Mouse (Mus musculus): ENCODE data around the gene Gpld1. TPM values are rescaled to one million over a fixed set of nuclear protein-coding genes. Genes with fewer than 3 reads are reported as not detected.

The Gpld1 gene
- 10 to 100 TPM; 19.4 to 21.7 TPM for total RNA-seq (2021)
- long read RNA-seq, experiment 1, full-length matches to known transcripts, result 5 of 31 reads
- long read RNA-seq, experiment 1, partial matches to known transcripts, result 20 of 31 reads
- long read RNA-seq, experiment 1, other reads (novel, unspliced or antisense), result 6 of 31 reads
- long read RNA-seq, experiment 2, full-length matches to known transcripts, result 8 of 33 reads
- long read RNA-seq, experiment 2, partial matches to known transcripts, result 18 of 33 reads
- long read RNA-seq, experiment 2, other reads (novel, unspliced or antisense), result 7 of 33 reads

DNA sequence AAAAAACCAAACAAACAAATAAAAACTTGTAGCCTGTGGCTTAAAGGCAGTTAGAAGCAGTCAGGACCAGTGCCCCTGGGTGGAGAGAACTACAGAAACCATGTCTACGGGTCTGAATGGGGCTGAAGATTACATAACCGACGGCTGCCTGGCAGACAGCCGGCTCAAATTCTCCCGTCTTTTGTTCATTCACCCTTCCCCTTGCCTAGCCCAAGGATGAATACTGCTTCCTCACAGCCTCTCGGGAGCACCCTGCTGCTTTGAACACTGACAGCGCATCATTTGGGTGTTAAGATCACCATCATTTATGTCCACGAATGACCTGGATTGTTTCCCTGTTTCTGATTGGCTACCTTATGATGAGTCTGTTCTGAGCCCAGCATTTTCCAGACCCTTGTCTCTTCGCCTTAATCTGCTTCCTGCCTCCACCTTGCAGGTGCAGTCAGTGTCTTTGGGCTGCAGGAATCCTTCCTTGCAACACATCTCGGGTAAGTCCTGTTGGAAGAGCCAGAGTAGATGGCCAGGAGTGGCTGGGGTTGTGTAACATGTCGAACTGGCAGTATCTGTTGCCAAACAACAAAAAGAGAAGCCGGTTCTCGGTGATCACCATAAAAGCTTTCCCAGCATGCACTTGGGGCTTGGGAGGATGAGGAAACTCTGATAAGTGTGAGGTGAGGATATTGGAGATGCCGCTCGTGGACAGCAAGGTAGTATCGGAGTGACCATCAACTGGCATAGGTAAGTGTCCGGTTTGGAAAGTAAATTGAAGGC, at the start of gene Gpld1:
Gene Gpld1, plus strand, starts transcription at position 641 of the 771 bp plus-strand sequence.
- peak within 1 kb of the TSS; percentile 47 for H3K4me3 ChIP-seq
- no peak for DNase-seq (ENCODE audit: low spot score in 2 of 2)
- peak within 1 kb of the TSS; percentile 85 for H3K27ac ChIP-seq
- no peak for TF ChIP-seq CTCF (conservative IDR thresholded peaks at IDR 0.05)

DNA sequence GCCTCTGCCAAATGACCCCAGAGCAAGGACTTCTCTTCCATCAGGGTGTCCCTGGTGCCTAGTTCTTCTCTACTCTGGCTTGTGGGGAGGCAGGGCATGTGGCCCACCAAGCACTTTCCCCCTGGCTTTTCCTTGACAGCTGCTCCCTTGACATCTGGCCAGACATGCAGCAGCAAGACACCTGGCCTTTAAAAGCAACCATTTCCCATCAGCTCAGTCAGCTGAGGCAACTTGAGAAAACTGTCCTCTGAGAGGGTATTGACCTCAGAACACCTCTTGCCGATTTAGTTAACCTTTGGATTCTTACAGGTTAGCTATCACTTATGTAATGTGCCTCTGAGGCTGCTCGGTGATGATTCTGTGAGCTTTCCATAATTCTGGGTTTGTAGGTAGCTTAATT, 49.1 kb upstream of the Gpld1 start:
- TF ChIP-seq CTCF (conservative IDR thresholded peaks at IDR 0.05), result no peak
- DNase-seq (ENCODE audit: low spot score in 2 of 2), result no peak
- H3K27ac ChIP-seq, result no peak overlapping the region

GRCm38 (mm10) chr13:24901916-24902315, 41.0 kb upstream of the Gpld1 start:
- Histone ChIP-seq H3K4me3 (no peak overlapping the region), H3K27ac (no peak overlapping the region)
- TF ChIP-seq CTCF (conservative IDR thresholded peaks at IDR 0.05), result no peak
- no peak for DNase-seq (ENCODE audit: low spot score in 2 of 2)

More for the DNA sequence above, 49.1 kb upstream of the Gpld1 start:
- H3K4me3 ChIP-seq, result no peak overlapping the region

- H3K4me3 ChIP-seq, result no peak overlapping the region
- no peak for DNase-seq (ENCODE audit: low spot score in 2 of 2)
- no peak for TF ChIP-seq CTCF (conservative IDR thresholded peaks at IDR 0.05)
- H3K27ac ChIP-seq, result no peak overlapping the region
Observed at GRCm38 (mm10) chr13:24903412-24903811, 39.5 kb upstream of the Gpld1 start.

- TF ChIP-seq CTCF (conservative IDR thresholded peaks at IDR 0.05), result no peak
- no peak overlapping the region for H3K27ac ChIP-seq
- DNase-seq (ENCODE audit: low spot score in 2 of 2), result no peak
- no peak overlapping the region for H3K4me3 ChIP-seq
Observed at GRCm38 (mm10) chr13:24905422-24905821, 37.5 kb upstream of the Gpld1 start.

DNA sequence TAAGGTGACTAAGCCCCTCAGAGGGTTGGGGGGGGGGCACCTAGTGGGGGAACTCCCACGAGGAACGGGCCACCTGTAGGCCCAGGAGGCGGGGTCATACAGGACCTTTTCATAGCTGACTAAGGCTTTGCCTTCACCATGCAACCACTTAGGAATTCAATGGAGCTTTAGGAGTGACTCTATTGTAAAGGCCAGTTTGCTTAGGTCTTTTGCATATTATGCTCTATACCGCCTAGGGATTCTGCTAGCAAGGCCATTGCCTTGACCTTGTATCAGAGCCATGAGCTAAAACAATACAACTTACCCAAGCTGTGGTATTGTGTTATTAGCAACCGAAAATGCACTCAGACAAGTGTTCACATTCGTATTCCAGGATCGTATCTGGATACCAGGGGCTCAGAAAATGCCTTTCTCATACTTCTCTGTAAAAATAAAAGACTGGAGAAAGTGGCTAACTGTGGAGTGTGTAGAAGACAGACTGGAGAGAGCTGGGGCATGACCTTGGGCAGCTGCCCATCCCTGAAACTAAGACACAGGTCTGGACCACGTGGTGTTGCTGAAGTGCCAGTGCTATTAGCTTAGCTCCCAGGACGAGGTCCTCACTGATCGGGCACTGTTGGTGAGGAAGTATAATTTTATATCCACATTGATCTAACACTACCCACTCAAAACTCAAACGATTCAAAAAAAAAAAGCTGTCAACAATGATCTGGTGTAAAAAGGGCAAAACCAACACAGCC, 36.0 kb upstream of the Gpld1 start:
- Histone ChIP-seq H3K4me3 (no peak overlapping the region), H3K27ac (no peak overlapping the region)
- no peak for TF ChIP-seq CTCF (conservative IDR thresholded peaks at IDR 0.05)
- DNase-seq (ENCODE audit: low spot score in 2 of 2), result no peak

GRCm38 (mm10) chr13:24909112-24909511, 33.8 kb upstream of the Gpld1 start:
- no peak for DNase-seq (ENCODE audit: low spot score in 2 of 2)

DNA sequence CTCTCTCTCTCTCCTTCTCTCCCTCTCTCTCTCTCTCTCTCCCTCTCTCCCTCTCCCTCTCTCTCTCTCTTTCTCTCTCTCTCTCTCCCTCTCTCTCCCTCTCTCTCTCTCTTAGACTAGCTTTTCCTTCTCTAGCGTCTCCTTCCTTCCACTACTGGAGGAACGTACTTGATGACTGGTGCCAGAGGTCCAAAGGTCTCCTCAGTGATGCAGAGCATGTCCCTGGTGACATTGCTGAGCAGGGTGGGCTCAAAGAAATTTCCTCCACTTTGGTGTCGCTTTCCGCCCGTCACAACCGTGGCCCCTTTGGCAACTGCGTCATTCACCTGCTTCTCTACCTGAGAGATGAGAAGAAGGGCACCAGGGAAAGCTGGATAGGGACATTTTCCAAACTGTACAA, 29.4 kb upstream of the Gpld1 start:
- Histone ChIP-seq H3K4me3 (no peak overlapping the region), H3K27ac (no peak overlapping the region)
- TF ChIP-seq CTCF (conservative IDR thresholded peaks at IDR 0.05), result no peak
- no peak for DNase-seq (ENCODE audit: low spot score in 2 of 2)

More at GRCm38 (mm10) chr13:24909112-24909511, 33.8 kb upstream of the Gpld1 start:
- peak; percentile 55 for TF ChIP-seq CTCF (conservative IDR thresholded peaks at IDR 0.05)
- Histone ChIP-seq H3K27ac (no peak overlapping the region), H3K4me3 (no peak overlapping the region)

DNA sequence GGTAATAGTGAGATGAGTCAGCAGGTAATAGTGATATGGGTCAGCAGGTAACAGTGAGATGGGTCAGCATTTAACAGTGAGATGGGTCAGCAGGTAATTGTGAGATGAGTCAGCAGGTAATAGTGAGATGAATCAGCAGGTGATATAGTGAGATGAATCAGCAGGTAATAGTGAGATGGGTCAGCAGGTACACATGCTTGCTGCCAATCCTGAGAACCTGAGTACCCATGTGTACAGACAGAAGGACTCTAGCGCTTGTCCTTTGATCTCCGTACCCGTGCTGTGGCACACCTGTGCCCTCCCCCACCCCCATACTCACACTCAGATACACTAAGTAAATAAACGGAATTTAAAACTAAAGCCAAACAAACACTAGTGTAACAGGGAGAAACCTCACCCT, 28.0 kb upstream of the Gpld1 start:
- no peak for TF ChIP-seq CTCF (conservative IDR thresholded peaks at IDR 0.05)
- no peak for DNase-seq (ENCODE audit: low spot score in 2 of 2)
- H3K4me3 ChIP-seq, result no peak overlapping the region

DNA sequence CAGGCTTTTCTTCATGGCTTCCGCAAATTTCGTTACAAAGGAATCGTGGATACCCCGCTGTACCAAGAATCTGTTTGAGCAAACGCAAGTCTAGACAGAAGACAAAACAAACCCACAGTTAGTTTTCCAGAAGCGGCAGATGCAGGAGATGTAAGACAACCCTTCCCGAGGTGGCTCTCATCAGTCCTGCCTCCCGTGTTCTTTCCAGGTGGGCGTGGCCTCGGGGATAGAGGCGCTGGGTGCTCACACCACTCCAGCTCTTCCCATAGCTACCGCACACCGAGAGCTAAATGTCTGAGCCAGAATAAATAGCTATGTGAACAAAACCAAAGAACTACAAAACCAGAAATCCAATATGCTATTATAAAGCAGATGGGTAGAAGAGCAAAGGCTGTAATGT, 27.1 kb upstream of the Gpld1 start:
- no peak for TF ChIP-seq CTCF (conservative IDR thresholded peaks at IDR 0.05)
- Histone ChIP-seq H3K27ac (no peak overlapping the region), H3K4me3 (no peak overlapping the region)
- DNase-seq (ENCODE audit: low spot score in 2 of 2), result no peak

More for the DNA sequence above, 28.0 kb upstream of the Gpld1 start:
- H3K27ac ChIP-seq, result no peak overlapping the region

DNA sequence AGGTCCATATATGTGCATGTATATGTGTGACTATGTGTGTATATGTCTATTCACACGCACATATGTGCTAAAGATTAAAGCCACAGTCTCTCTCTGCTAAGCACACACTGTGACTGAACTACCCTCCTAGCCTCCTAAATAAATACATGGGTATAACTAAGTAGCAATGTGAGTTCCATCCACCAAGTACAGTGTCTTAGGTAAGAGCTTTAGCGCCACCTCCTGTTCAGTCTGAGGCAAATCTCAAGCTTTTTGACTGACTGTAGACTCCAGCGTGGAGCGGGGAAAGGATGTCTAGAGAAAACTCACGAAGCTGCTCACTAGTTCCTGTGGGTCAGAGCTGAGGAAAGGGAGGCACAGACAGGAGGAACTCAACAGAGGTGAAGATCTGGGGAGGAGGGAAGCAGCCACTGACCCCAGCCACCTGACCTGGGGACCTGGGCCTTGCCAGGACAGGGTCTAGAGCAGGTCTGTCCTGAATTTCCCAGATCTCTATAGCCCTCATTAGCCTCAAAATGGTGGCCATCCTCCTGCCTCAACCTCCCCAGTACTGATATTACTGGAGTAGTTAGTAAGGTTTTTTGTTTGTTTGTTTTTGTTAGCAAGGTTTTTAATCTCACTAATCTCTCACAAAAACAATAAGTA, 22.5 kb upstream of the Gpld1 start:
- DNase-seq (ENCODE audit: low spot score in 2 of 2), result peak; percentile 24 to 46
- no peak overlapping the region for H3K4me3 ChIP-seq
- no peak overlapping the region for H3K27ac ChIP-seq
- peak; percentile 88 for TF ChIP-seq CTCF (conservative IDR thresholded peaks at IDR 0.05)

DNA sequence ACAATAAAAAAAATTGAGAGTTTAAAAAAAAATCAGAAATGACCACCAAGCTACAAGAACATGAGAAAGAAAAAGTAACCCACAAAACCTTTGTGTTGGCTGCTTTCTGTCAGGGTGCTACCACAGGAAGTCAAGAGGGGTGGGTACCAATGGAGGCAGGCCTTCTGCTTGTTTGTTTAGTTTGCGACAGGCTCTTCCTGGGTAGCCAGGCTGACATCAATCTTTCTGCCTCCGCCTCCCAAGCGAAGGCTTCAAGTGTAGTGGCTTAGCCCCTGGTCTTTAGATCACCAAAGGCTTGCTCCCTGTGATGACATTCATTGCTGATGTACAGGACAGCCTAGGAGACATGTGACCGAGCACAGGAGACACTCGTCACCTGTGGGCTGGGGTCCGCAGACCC, 21.7 kb upstream of the Gpld1 start:
- no peak overlapping the region for H3K4me3 ChIP-seq
- no peak overlapping the region for H3K27ac ChIP-seq
- DNase-seq (ENCODE audit: low spot score in 2 of 2), result no peak
- TF ChIP-seq CTCF (conservative IDR thresholded peaks at IDR 0.05), result no peak

DNA sequence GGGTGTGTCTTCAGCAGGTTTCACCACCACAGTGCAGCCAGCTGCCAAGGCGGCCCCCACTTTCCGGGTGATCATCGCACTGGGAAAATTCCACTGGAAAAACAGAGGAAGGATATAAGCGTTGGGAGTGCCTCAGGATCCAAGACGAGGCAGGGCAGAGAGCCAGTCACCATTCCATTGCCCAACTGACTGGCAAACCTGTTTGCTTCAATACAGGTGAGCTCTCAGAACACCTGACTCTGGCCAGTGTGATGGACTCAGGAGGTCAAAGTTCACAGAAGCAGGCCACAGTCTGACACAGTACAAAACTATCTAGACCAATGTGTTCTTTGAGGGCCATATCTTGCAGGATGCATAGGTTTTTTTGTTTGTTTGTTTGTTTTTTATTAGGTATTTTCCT, 19.0 kb upstream of the Gpld1 start:
- DNase-seq (ENCODE audit: low spot score in 2 of 2), result no peak
- no peak for TF ChIP-seq CTCF (conservative IDR thresholded peaks at IDR 0.05)
- Histone ChIP-seq H3K27ac (no peak overlapping the region), H3K4me3 (no peak overlapping the region)
